Mouse (Mus musculus) limb, embryonic 13.5 days (tissue): ENCODE measurements around the gene Bad. TPM values are rescaled to one million over a fixed set of nuclear protein-coding genes. Genes with fewer than 3 reads are reported as not detected.

ENCODE experiments used
- ATAC-seq: fragments of 200-750 bp; cut with Nextera tagmentation; 2 replicates; pipeline ENCODE4 v1.8.0; 2017; ENCODE audit warnings: low read depth, moderate number of reproducible peaks, moderate TSS enrichment; ENCODE audit not compliant: low FRiP score
- H3K27ac ChIP-seq: fragments of 300-500 bp; sonication (generic); 2 replicates; pipeline ENCODE4 v1.5.1; 2015; ENCODE audit warnings: inconsistent platforms, mild to moderate bottlenecking, moderate library complexity
- H3K27me3 ChIP-seq: fragments of 300-500 bp; sonication (generic); 2 replicates; pipeline ENCODE4 v1.6.1; 2015; ENCODE audit warnings: mild to moderate bottlenecking, inconsistent platforms
- H3K36me3 ChIP-seq: fragments of 300-500 bp; sonication (generic); 2 replicates; pipeline ENCODE4 v1.6.1; 2015; ENCODE audit warnings: inconsistent platforms, mild to moderate bottlenecking, moderate library complexity
- H3K4me1 ChIP-seq: fragments of 300-500 bp; sonication (generic); 2 replicates; pipeline ENCODE4 v1.6.1; 2015; ENCODE audit warnings: inconsistent platforms
- H3K4me2 ChIP-seq: fragments of 300-500 bp; sonication (generic); replicated peaks from 2 replicates; pipeline ENCODE4 v1.6.1; 2015; ENCODE audit warnings: inconsistent platforms, mild to moderate bottlenecking, moderate library complexity
- H3K4me3 ChIP-seq: fragments of 300-500 bp; sonication (generic); 2 replicates; pipeline ENCODE4 v1.5.1; 2015; ENCODE audit warnings: moderate library complexity, mild to moderate bottlenecking, inconsistent platforms
- H3K9ac ChIP-seq: fragments of 300-500 bp; sonication (generic); 2 replicates; pipeline ENCODE4 v1.6.1; 2015; ENCODE audit warnings: mild to moderate bottlenecking, inconsistent platforms
- H3K9me3 ChIP-seq: fragments of 300-500 bp; sonication (generic); 2 replicates; pipeline ENCODE4 v1.6.1; 2016; ENCODE audit warnings: inconsistent platforms
- WGBS: fragments of 180-500 bp; shearing (Covaris S2); methylation state at CpG from one replicate; pipeline ENCODE4 v1.1.7; 2015; 5-methylcytosine and 5-hydroxymethylcytosine counted together
- polyA plus RNA-seq: library from polyadenylated mRNA; unstranded; fragments of >200 nt; fragmentation: Nextera tagmentation; extraction: Ambion mirVana; gene quantifications from 2 replicates; pipeline ENCODE4 v1.2.1, GENCODE M21; 2015

Bad gene
- polyA plus RNA-seq, 1 experiment from 2014 or later = 73.4 TPM

- Histone ChIP-seq H3K27ac (no peak overlapping the region), H3K36me3 (0 out of 2 replicates have a peak, but pooled peaks cover 2% of the 10 kb centered on the region), H3K9me3 (no peaks in the 10 kb centered on the region), H3K4me1 (peaks cover 19% of the 10 kb centered on the region), H3K4me2 (no peak overlapping the region), H3K9ac (no peak overlapping the region), H3K4me3 (no peak overlapping the region), H3K27me3 (peaks cover 20% of the 10 kb centered on the region)
- ATAC-seq = no peak
Measured at GRCm38 (mm10) chr19:6919431-6919830, 22.2 kb upstream of the Bad start.

- 53% methylated on average over 7 of the region's 8 CpGs for WGBS
Measured at GRCm38 (mm10) chr19:6919876-6920740, 21.6 kb upstream of the Bad start.

DNA sequence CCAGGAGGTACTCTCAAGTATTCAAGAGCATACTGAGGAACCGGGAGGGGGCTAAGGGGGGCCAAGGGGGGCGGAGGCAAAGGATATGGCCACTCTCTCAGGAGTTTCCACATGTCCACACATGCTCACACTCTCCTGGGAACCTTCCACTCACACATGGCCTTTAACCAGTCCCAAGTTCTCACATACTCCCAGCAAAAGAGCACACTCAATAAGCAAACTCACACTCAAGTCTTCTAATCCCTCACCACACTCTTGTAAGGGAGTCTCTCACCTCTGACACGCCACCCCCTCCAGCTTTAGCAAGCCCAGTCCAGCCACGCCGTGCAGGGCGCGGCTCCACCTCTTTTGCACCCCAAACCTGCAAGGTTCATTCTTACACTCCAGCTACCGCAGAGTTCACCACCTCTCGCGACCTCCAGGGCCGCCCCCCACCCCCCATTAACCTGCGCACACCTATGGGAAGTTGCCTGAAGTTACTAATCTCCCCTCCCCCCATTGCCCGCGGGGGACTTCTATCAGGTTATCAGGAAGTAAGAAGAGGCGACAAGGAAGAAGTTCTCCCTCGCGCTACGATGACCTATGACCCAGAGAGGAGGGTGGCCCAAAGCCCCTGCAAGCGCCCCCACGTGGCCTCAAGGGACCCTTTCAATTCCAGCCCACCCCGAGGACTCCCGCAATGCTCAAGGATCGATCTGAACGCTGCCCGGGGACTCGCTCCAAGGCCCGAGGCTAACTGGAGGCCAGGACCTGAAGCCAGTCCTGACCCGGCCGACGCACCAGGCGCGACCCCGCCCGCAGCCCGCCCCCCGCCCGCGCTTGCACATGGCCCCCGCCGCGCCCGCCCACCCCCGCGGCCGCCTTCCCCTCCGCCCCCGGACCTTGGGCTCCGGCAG lies 20.7 kb upstream of the Bad start:
- H3K9me3 ChIP-seq = no peaks in the 10 kb centered on the region
- H3K36me3 ChIP-seq = no peaks in the 10 kb centered on the region
- peak overlapping the region; percentile 92 for H3K4me2 ChIP-seq
- 2% methylated on average over 47 of the region's 48 CpGs for WGBS
- peak overlapping the region; percentile 78 for H3K4me3 ChIP-seq
- peak overlapping the region; percentile 74 for H3K9ac ChIP-seq
- peaks cover 36% of the 10 kb centered on the region for H3K27me3 ChIP-seq
- H3K27ac ChIP-seq = peak overlapping the region; percentile 22; the same call in 1 of the 2 replicates
- no peak for ATAC-seq
- H3K4me1 ChIP-seq = peaks cover 33% of the 10 kb centered on the region

More at GRCm38 (mm10) chr19:6919876-6920740, 21.6 kb upstream of the Bad start:
- Histone ChIP-seq H3K9ac (peak overlapping the region; percentile 74), H3K4me1 (peaks cover 24% of the 10 kb centered on the region), H3K4me2 (peak overlapping the region; percentile 92), H3K4me3 (peak overlapping the region; percentile 78), H3K9me3 (no peaks in the 10 kb centered on the region), H3K36me3 (no peaks in the 10 kb centered on the region), H3K27me3 (peaks cover 27% of the 10 kb centered on the region), H3K27ac (no peak overlapping the region)
- no peak for ATAC-seq

GRCm38 (mm10) chr19:6921647-6922567 lies 19.8 kb upstream of the Bad start, which contains the start of gene Esrra:
Esrra (minus strand) TSS chr19:6921813.
- peak within 1 kb of the TSS; percentile 74 for H3K9ac ChIP-seq
- peak; percentile 94 for ATAC-seq
- no peaks in the 10 kb centered on the region for H3K9me3 ChIP-seq
- H3K4me1 ChIP-seq = peaks cover 39% of the 10 kb centered on the region
- WGBS = under 1% methylated on average over 58 of the region's 66 CpGs
- H3K4me2 ChIP-seq = peak within 1 kb of the TSS; percentile 92
- no peaks in the 10 kb centered on the region for H3K36me3 ChIP-seq
- H3K27ac ChIP-seq = peak within 1 kb of the TSS; percentile 22; the same call in 1 of the 2 replicates
- H3K27me3 ChIP-seq = peaks cover 45% of the 10 kb centered on the region
- peak within 1 kb of the TSS; percentile 78 for H3K4me3 ChIP-seq

DNA sequence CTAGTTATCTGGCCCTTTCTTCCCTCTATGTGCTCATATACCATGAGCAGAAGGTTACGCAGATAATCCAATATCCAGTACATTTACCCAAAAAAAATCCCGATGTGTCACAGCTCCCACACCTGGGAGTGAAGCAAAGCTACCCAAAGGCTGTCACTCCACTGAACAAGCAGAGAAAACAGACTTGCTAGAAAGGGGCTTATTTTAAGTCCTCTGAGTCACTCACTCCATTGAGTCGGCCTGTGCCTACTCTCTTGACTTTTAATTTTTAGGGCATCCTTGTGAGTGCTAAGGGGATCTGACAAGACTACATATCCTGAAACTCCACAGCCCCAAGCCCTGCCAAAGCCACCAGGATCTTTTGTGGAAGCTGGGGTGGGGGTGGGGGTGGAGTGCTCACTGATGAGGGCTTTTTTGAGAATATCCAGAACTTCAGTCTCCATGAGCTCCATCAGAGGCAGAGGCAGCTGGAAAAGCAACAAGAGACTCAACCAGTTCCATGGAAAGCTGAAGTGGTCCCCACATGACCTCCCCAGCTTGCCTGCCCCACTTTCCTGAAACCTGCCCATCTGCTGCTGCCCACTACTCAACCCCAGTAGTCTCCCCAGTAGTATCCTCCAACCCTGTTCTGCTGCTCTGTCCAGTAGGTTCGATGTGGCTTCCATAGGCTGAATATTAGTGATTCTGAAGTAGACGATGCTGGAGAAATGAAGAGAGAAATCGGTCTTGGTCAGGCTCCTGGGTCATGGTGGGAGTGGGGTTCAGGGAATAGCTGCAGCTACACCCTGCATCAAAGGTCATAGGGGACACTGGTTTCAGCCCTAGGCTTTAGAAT lies 18.5 kb upstream of the Bad start:
- Histone ChIP-seq H3K4me1 (peaks cover 43% of the 10 kb centered on the region), H3K27ac (no peak overlapping the region), H3K27me3 (peaks cover 57% of the 10 kb centered on the region), H3K9me3 (no peaks in the 10 kb centered on the region), H3K4me2 (peak overlapping the region; percentile 92), H3K4me3 (peak overlapping the region; percentile 78; the same call in 1 of the 2 replicates), H3K36me3 (no peaks in the 10 kb centered on the region), H3K9ac (no peak overlapping the region)
- WGBS = 61% methylated on average over 6 of the region's 6 CpGs
- no peak for ATAC-seq

- Histone ChIP-seq H3K9me3 (no peaks in the 10 kb centered on the region), H3K27ac (no peak overlapping the region), H3K9ac (peak overlapping the region; percentile 36), H3K4me3 (peak overlapping the region; percentile 30), H3K36me3 (no peaks in the 10 kb centered on the region), H3K27me3 (peaks cover 72% of the 10 kb centered on the region), H3K4me1 (peaks cover 43% of the 10 kb centered on the region), H3K4me2 (peak overlapping the region; percentile 48)
- WGBS = 4% methylated on average over 39 of the region's 39 CpGs
- ATAC-seq = no peak
Measured at GRCm38 (mm10) chr19:6924461-6925306, 17.0 kb upstream of the Bad start.

- H3K4me1 ChIP-seq = peaks cover 40% of the 10 kb centered on the region
- peak within 1 kb of the TSS; percentile 48 for H3K4me2 ChIP-seq
- peaks cover 77% of the 10 kb centered on the region for H3K27me3 ChIP-seq
- no peak within 1 kb of the TSS for H3K27ac ChIP-seq
- 2% methylated on average over 9 of the region's 9 CpGs for WGBS
- ATAC-seq = no peak
- H3K9ac ChIP-seq = peak within 1 kb of the TSS; percentile 36
- no peaks in the 10 kb centered on the region for H3K9me3 ChIP-seq
- H3K36me3 ChIP-seq = no peaks in the 10 kb centered on the region
- H3K4me3 ChIP-seq = peak within 1 kb of the TSS; percentile 30
Measured at GRCm38 (mm10) chr19:6925307-6925573, 16.4 kb upstream of the Bad start, which contains the start of gene Catsperz. Catsperz (minus strand) TSS chr19:6925380.

DNA sequence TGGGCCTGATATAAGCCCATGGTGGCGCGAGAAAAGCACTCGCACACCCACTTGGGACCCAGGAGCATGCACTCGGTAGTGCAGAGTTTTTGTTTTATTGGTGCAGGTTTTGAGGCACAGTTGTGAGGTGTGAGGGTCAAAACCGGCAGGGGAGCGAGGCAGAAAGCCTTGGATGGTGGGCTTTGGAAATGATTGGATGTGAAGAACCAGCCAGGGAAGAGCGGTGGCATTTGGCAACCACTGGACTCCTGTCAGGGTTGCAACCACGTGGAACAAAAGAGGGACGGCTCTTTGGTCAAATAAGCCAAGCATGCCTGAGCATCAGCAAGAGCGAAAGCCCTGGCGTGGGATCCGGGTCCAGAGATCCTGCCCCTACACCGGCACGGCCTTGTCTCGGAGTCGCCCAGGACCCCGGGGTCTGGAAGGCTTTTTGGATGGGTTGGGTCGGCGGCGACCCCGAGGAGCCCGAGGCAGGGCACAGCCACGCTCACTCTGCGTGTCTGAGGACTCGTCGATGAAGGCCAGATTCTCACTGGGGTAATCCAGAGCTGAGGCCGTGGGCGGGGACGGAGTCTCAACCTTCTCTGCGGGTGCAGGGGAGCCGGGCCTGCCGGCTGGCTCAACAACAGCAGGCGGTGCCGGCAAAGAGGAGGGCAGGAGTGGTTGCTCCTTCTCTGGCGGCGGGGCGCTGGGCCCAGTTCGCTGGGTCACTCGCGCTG lies 15.9 kb upstream of the Bad start:
- peak overlapping the region; percentile 48 for H3K4me2 ChIP-seq
- H3K4me1 ChIP-seq = peaks cover 35% of the 10 kb centered on the region
- WGBS = 8% methylated on average over 40 of the region's 40 CpGs
- no peak overlapping the region; the same call in 1 of the 2 replicates for H3K9ac ChIP-seq
- peaks cover 82% of the 10 kb centered on the region for H3K27me3 ChIP-seq
- ATAC-seq = no peak
- H3K27ac ChIP-seq = no peak overlapping the region
- H3K4me3 ChIP-seq = peak overlapping the region; percentile 30
- no peaks in the 10 kb centered on the region for H3K36me3 ChIP-seq
- H3K9me3 ChIP-seq = no peaks in the 10 kb centered on the region

- Histone ChIP-seq H3K36me3 (no peaks in the 10 kb centered on the region), H3K9ac (peak overlapping the region; percentile 45; the same call in 1 of the 2 replicates), H3K4me1 (peaks cover 31% of the 10 kb centered on the region), H3K27me3 (peaks cover 92% of the 10 kb centered on the region), H3K9me3 (no peaks in the 10 kb centered on the region), H3K4me3 (peak overlapping the region; percentile 31), H3K4me2 (peak overlapping the region; percentile 54), H3K27ac (no peak overlapping the region)
- 12% methylated on average over 26 of the region's 26 CpGs for WGBS
- no peak for ATAC-seq
Measured at GRCm38 (mm10) chr19:6926559-6927255, 15.0 kb upstream of the Bad start.
